Mouse (Mus musculus) intestine, embryonic 15.5 days (tissue): ENCODE results near the gene Parva. TPM values are rescaled to one million over a fixed set of nuclear protein-coding genes. Genes with fewer than 3 reads are reported as not detected.

Source experiments
- ATAC-seq: fragments of 200-750 bp; cut with Nextera tagmentation; 2 replicates; pipeline ENCODE4 v1.8.0; 2017; ENCODE audit warnings: moderate TSS enrichment, moderate library complexity
- H3K27ac ChIP-seq: fragments of 300-500 bp; sonication (generic); 2 replicates; pipeline ENCODE4 v1.5.1; 2015; ENCODE audit warnings: mild to moderate bottlenecking, inconsistent platforms
- H3K27me3 ChIP-seq: fragments of 300-500 bp; sonication (generic); replicated peaks from 2 replicates; pipeline ENCODE4 v1.6.1; 2015; ENCODE audit warnings: inconsistent platforms
- H3K36me3 ChIP-seq: fragments of 300-500 bp; sonication (generic); 2 replicates; pipeline ENCODE4 v1.6.1; 2015; ENCODE audit warnings: inconsistent platforms
- H3K4me1 ChIP-seq: fragments of 300-500 bp; sonication (generic); replicated peaks from 2 replicates; pipeline ENCODE4 v1.6.1; 2015; ENCODE audit warnings: inconsistent platforms
- H3K4me2 ChIP-seq: fragments of 300-500 bp; sonication (generic); replicated peaks from 2 replicates; pipeline ENCODE4 v1.6.1; 2015; ENCODE audit warnings: mild to moderate bottlenecking, inconsistent platforms
- H3K4me3 ChIP-seq: fragments of 300-500 bp; sonication (generic); replicated peaks from 2 replicates; pipeline ENCODE4 v1.5.1; 2015; ENCODE audit warnings: inconsistent platforms
- H3K9ac ChIP-seq: fragments of 300-500 bp; sonication (generic); 2 replicates; pipeline ENCODE4 v1.6.1; 2015; ENCODE audit warnings: inconsistent platforms
- H3K9me3 ChIP-seq: fragments of 300-500 bp; sonication (generic); 2 replicates; pipeline ENCODE4 v1.6.1; 2016; ENCODE audit warnings: inconsistent platforms
- WGBS: fragments of 180-500 bp; shearing (Covaris S2); methylation state at CpG from one replicate; pipeline ENCODE4 v1.1.7; 2015; 5-methylcytosine and 5-hydroxymethylcytosine counted together
- polyA plus RNA-seq: library from polyadenylated mRNA; unstranded; fragments of >200 nt; fragmentation: Nextera tagmentation; extraction: Ambion mirVana; gene quantifications from 2 replicates; pipeline ENCODE4 v1.2.1, GENCODE M21; 2015

Gene Parva
- 79.8 and 90.0 TPM in 2 replicates for polyA plus RNA-seq

- Histone ChIP-seq H3K36me3 (no peaks in the 10 kb centered on the region), H3K4me2 (peak within 1 kb of the TSS; percentile 87), H3K4me3 (peak within 1 kb of the TSS; percentile 76), H3K27ac (peak within 1 kb of the TSS; percentile 98), H3K9ac (peak within 1 kb of the TSS; percentile 89), H3K9me3 (no peaks in the 10 kb centered on the region), H3K4me1 (peaks cover 10% of the 10 kb centered on the region; the same call in 1 of the 2 replicates), H3K27me3 (no peaks in the 10 kb centered on the region)
- peak; percentile 90 for ATAC-seq
- WGBS: under 1% methylated on average over 45 of the region's 49 CpGs
Measured at GRCm38 (mm10) chr7:112427357-112428157, at the start of gene Parva. TSS of gene Parva (plus strand) at chr7:112427505.

- no peak overlapping the region for H3K4me3 ChIP-seq
- no peaks in the 10 kb centered on the region for H3K27me3 ChIP-seq
- no peak overlapping the region for H3K9ac ChIP-seq
- 87% methylated on average over 5 of the region's 5 CpGs for WGBS
- no peak overlapping the region for H3K4me2 ChIP-seq
- no peak for ATAC-seq
- peaks cover 12% of the 10 kb centered on the region for H3K4me1 ChIP-seq
- no peak overlapping the region for H3K27ac ChIP-seq
- H3K36me3 ChIP-seq: no peaks in the 10 kb centered on the region
- H3K9me3 ChIP-seq: no peaks in the 10 kb centered on the region
Measured at GRCm38 (mm10) chr7:112378056-112378455, 49.2 kb upstream of the Parva start.

DNA sequence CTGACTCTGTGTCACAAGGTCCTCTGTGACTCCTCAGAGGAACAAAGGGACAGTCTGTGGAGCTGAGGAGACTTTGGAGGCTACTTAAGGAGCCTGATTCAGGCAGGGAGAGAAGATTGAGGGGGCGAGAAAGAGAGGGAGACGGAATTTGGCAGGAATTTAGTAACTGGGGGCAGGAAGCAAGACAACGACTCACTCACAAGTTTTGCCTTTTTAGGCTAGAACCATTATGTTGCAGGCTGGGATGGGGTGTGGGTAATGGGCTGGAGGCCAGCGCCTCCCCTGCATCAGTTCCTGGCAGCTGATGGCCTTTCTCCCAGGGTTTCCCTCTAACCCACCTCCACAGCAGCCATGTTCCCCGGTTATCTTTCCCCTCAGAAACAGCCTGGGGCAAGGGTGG lies 48.8 kb upstream of the Parva start:
- no peak overlapping the region for H3K4me3 ChIP-seq
- no peak overlapping the region for H3K27ac ChIP-seq
- 51% methylated on average over 5 of the region's 5 CpGs for WGBS
- no peak overlapping the region for H3K4me2 ChIP-seq
- no peaks in the 10 kb centered on the region for H3K27me3 ChIP-seq
- peaks cover 12% of the 10 kb centered on the region for H3K4me1 ChIP-seq
- ATAC-seq: no peak
- no peak overlapping the region for H3K9ac ChIP-seq
- no peaks in the 10 kb centered on the region for H3K9me3 ChIP-seq
- no peaks in the 10 kb centered on the region for H3K36me3 ChIP-seq

GRCm38 (mm10) chr7:112386521-112386920 lies 40.8 kb upstream of the Parva start:
- WGBS: 37% methylated on average over 5 of the region's 5 CpGs
- no peaks in the 10 kb centered on the region for H3K36me3 ChIP-seq
- H3K27me3 ChIP-seq: no peaks in the 10 kb centered on the region
- no peaks in the 10 kb centered on the region for H3K9me3 ChIP-seq
- H3K4me1 ChIP-seq: peaks cover 12% of the 10 kb centered on the region; the same call in 1 of the 2 replicates
- H3K9ac ChIP-seq: no peak overlapping the region
- no peak for ATAC-seq
- no peak overlapping the region for H3K27ac ChIP-seq
- H3K4me3 ChIP-seq: no peak overlapping the region
- no peak overlapping the region for H3K4me2 ChIP-seq

GRCm38 (mm10) chr7:112387876-112388275 lies 39.4 kb upstream of the Parva start:
- no peak for ATAC-seq
- WGBS: 67% methylated on average over 5 of the region's 5 CpGs
- no peaks in the 10 kb centered on the region for H3K27me3 ChIP-seq
- no peak overlapping the region for H3K4me3 ChIP-seq
- no peak overlapping the region for H3K9ac ChIP-seq
- no peaks in the 10 kb centered on the region for H3K36me3 ChIP-seq
- H3K27ac ChIP-seq: no peak overlapping the region
- no peaks in the 10 kb centered on the region for H3K9me3 ChIP-seq
- H3K4me2 ChIP-seq: no peak overlapping the region
- peaks cover 13% of the 10 kb centered on the region; the same call in 1 of the 2 replicates for H3K4me1 ChIP-seq

DNA sequence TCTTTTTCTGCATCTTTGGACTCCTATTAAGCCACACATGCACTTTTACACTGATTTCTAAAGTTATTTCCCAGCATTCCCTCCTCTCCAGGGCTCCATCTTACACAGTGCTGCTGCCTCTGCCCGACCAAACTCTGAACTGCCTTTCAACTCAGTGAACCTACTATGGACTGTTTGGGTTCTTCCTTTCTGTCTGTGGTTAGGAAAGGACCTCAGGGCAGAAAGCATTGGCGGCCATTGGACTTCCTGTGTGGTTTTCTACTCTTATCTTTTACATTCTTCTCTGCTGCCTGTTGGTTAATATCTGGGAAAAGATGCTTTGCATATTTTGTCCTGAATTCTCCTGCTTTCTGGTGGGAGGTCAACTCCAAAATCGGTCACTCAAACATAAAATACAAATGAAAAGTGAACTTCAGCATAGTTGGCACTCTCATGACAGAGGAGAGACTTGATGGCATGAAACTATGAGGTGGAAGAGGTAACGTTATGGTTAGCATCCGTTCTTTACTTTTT lies 38.9 kb upstream of the Parva start:
- no peak overlapping the region for H3K27ac ChIP-seq
- H3K27me3 ChIP-seq: no peaks in the 10 kb centered on the region
- H3K4me1 ChIP-seq: peaks cover 13% of the 10 kb centered on the region; the same call in 1 of the 2 replicates
- no peak overlapping the region for H3K4me3 ChIP-seq
- no peaks in the 10 kb centered on the region for H3K9me3 ChIP-seq
- no peak for ATAC-seq
- WGBS: 83% methylated on average over 5 of the region's 5 CpGs
- H3K4me2 ChIP-seq: no peak overlapping the region
- H3K36me3 ChIP-seq: no peaks in the 10 kb centered on the region
- H3K9ac ChIP-seq: no peak overlapping the region

- no peak overlapping the region for H3K4me2 ChIP-seq
- H3K9ac ChIP-seq: no peak overlapping the region
- ATAC-seq: peak; percentile 60; the same call in 1 of the 2 replicates
- H3K27ac ChIP-seq: peak overlapping the region; percentile 54
- no peak overlapping the region for H3K4me3 ChIP-seq
- 39% methylated on average over 6 of the region's 6 CpGs for WGBS
- no peaks in the 10 kb centered on the region for H3K9me3 ChIP-seq
- H3K4me1 ChIP-seq: peaks cover 13% of the 10 kb centered on the region; the same call in 1 of the 2 replicates
- H3K36me3 ChIP-seq: no peaks in the 10 kb centered on the region
- H3K27me3 ChIP-seq: no peaks in the 10 kb centered on the region
Measured at GRCm38 (mm10) chr7:112389611-112390251, 37.6 kb upstream of the Parva start.

DNA sequence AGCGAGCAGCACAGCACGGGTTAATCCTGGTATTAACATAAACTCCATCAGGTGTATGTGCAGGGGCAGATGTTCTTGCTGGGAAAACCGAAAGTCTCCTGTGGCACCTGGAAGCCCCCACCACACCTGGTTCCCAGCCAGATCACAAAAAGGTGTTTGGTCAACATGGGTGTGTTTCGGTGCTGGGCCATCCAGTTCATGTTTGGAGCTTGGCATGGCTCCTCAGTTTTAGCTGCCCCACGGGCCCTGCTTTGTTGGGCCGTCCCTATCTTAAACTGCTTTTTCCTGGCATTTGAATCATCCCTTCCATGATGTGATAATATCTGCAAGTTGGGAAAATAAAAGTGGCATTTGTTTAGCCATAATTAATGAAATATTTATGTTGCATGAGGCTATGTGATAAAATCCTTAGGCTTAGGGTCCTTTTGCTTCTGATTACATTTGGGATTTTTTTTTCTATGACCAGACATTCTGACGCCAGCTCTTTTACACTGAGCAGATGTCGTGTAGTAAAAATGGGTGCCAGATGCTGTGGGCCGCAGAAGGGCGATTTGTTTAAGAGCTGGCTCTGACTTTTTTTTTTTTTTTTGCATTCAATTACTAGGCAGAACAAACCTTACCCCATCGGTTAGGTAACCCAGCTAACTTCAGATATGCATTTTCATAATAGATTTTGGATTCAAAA lies 36.9 kb upstream of the Parva start:
- Histone ChIP-seq H3K4me2 (no peak overlapping the region), H3K9ac (no peak overlapping the region), H3K4me1 (peaks cover 13% of the 10 kb centered on the region; the same call in 1 of the 2 replicates), H3K27ac (peak overlapping the region; percentile 54), H3K9me3 (no peaks in the 10 kb centered on the region), H3K27me3 (no peaks in the 10 kb centered on the region), H3K4me3 (no peak overlapping the region), H3K36me3 (no peaks in the 10 kb centered on the region)
- peak; percentile 67; the same call in 1 of the 2 replicates for ATAC-seq
- WGBS: 29% methylated on average over 11 of the region's 11 CpGs

DNA sequence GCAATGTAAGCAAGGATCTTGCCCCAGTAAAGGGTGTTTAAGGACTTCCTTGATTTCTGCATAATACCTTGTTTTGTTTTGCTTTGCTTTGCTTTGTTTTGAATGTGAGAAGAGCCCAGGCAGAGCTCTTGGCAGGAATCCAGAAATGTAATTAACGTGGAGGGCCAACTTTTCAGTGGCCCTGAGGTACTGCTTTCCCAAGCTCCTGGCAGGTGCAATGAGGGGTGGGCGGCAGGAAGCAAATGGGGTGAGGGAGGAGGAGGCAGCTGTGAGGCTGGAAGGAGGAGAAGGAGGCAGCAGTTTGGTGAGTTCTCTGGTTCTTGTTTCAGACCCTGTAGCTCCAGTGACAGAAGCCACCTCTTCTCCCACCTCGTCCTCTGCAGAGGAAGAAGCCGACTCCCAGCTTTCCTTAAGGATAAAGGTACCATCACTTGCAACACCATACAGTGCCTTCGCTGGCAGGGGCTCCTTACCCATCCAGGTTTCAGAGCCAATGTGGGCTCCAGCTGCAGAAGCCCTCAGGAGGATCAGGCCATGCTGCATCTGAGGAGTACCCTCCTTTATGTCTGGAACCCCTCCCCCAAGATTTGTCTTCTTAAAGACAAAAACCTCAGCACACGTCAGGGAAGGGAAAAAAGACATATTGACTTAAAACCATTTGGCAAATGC lies 36.2 kb upstream of the Parva start:
- peaks cover 13% of the 10 kb centered on the region; the same call in 1 of the 2 replicates for H3K4me1 ChIP-seq
- H3K27ac ChIP-seq: peak overlapping the region; percentile 54
- H3K27me3 ChIP-seq: no peaks in the 10 kb centered on the region
- H3K4me3 ChIP-seq: no peak overlapping the region
- WGBS: 31% methylated on average over 6 of the region's 6 CpGs
- no peaks in the 10 kb centered on the region for H3K36me3 ChIP-seq
- H3K4me2 ChIP-seq: no peak overlapping the region
- no peaks in the 10 kb centered on the region for H3K9me3 ChIP-seq
- H3K9ac ChIP-seq: no peak overlapping the region
- ATAC-seq: peak; percentile 30; the same call in 1 of the 2 replicates

DNA sequence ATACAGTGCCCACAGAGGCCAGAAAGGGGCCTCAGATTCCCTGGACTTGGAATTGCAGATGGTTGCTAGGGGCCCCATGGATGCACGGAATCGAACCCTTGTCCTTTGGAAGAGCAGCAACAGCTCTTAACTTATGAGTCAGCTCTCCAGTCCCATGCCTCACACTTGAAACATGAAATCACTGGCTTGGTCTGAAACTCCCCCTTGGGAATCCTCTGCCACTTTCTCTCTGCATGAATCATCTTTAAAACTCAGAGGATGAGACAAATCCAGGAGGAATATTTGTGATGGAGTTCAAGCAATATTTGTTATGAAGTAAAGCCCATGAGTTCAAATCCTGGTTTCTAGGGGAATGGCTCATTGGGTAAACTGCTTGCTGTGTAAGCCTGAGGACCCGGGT lies 29.5 kb upstream of the Parva start:
- no peaks in the 10 kb centered on the region for H3K36me3 ChIP-seq
- no peak overlapping the region for H3K27ac ChIP-seq
- no peak overlapping the region for H3K4me2 ChIP-seq
- no peaks in the 10 kb centered on the region for H3K9me3 ChIP-seq
- 91% methylated on average over 3 of the region's 3 CpGs for WGBS
- no peak overlapping the region for H3K9ac ChIP-seq
- H3K4me1 ChIP-seq: no peaks in the 10 kb centered on the region
- H3K27me3 ChIP-seq: no peaks in the 10 kb centered on the region
- ATAC-seq: no peak
- H3K4me3 ChIP-seq: no peak overlapping the region

GRCm38 (mm10) chr7:112399425-112400170 lies 27.7 kb upstream of the Parva start:
- no peaks in the 10 kb centered on the region for H3K4me1 ChIP-seq
- 0 out of 2 replicates have a peak, but pooled peaks have one; percentile 15 for ATAC-seq
- H3K27ac ChIP-seq: no peak overlapping the region
- no peak overlapping the region for H3K9ac ChIP-seq
- H3K4me3 ChIP-seq: no peak overlapping the region
- H3K36me3 ChIP-seq: no peaks in the 10 kb centered on the region
- WGBS: 76% methylated on average over 7 of the region's 7 CpGs
- no peaks in the 10 kb centered on the region for H3K9me3 ChIP-seq
- no peaks in the 10 kb centered on the region for H3K27me3 ChIP-seq
- no peak overlapping the region for H3K4me2 ChIP-seq
